Mouse (Mus musculus) 416B (cell line): ENCODE measurements around the gene Fads3.

Source experiments
- DNase-seq: peaks from one replicate; pipeline ENCODE4 v3.0.0; 2011; ENCODE audit warnings: low read depth

Gene Fads3

GRCm38 (mm10) chr19:10053692-10054260, 12.4 kb downstream of the Fads3 start:
- no peak for DNase-seq

DNA sequence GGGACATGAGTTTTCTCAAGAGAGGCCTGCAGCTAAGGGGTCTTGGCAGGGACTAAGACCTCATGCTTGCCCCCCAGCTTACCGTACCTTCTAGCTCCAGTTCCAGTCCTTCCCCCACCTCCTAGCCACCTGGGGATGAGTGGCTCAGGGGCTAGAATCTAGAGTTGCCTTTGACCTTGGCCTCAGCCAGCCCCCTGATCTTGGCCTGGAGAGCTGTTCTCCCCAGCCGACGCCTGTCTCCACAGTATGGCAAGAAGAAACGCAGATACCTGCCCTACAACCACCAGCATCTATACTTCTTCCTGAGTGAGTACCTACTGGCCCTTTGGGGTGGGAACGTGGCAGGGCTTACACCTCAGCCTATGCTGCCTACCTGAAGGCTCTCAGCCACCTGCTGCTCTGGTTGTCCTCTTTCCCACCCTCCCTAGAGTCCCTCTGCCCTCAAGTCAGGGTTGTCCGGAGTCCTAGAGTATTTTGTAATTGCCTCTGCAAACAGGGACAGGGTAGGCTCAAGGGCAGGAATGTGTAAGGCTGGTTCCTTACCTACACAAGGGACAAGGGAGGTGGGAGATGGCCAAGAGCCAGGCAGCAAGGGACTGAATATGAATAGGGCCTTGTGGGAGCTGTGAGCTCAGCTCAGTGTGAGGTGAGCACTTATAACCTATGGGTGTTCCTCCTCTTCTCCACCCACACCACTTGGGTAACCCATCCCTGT, 13.1 kb downstream of the Fads3 start:
- no peak for DNase-seq

DNA sequence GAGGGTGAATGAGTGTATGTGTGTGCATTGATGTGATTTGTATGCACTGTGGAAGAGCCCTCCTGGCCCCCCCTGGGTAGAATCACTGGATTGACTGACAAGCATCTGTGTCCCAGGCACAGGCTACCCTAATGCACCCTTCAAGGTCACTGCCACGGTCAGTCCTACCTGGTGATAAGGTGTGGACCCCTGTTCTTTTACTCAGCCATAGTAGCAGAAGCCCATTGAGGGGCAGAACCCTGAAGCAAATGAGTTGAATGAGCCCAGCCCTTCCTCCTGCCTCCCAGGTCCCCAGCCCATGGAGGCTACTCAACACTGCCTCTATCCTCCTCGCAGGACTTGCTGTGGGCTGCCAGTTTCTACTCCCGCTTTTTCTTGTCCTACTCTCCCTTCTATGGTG, 13.9 kb downstream of the Fads3 start:
- no peak for DNase-seq

DNA sequence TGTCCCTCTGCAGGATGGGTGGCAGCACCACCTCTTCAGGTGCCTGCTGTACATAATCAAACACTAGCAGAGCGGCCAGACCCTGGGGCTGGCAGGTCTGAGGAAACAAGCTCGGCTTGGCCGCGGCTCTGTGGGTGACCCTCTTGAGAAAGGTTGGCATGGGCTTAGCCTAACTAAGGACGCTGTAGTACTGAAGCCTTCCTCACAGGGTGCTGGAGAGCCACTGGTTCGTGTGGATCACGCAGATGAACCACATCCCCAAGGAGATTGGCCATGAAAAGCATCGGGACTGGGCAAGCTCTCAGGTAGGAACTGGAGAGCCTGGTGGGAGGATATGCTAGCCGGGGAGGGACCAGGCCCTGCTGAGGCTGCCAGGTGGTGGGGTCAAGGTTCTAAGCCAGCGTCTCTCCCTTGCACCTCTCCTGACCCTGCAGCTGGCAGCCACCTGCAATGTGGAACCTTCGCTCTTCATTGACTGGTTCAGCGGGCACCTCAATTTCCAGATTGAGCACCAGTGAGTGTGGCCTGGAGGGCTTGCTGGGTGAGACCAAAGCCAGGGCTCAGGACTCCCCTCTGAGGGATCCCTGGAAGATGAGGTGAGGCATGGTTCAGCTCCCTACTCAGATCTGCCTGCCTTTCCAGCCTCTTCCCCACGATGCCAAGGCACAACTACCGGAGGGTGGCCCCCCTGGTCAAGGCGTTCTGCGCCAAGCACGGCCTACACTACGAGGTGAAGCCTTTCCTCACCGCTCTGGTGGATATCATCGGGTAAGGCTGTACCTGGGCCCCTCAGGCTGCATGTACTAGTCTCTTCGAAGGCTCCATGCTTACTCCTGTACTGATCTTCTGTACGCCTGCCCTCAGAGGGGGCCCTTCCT, 14.7 kb downstream of the Fads3 start:
- no peak for DNase-seq

- no peak for DNase-seq
These were observed 15.3 kb downstream of the Fads3 start for GRCm38 (mm10) chr19:10056686-10057085.

DNA sequence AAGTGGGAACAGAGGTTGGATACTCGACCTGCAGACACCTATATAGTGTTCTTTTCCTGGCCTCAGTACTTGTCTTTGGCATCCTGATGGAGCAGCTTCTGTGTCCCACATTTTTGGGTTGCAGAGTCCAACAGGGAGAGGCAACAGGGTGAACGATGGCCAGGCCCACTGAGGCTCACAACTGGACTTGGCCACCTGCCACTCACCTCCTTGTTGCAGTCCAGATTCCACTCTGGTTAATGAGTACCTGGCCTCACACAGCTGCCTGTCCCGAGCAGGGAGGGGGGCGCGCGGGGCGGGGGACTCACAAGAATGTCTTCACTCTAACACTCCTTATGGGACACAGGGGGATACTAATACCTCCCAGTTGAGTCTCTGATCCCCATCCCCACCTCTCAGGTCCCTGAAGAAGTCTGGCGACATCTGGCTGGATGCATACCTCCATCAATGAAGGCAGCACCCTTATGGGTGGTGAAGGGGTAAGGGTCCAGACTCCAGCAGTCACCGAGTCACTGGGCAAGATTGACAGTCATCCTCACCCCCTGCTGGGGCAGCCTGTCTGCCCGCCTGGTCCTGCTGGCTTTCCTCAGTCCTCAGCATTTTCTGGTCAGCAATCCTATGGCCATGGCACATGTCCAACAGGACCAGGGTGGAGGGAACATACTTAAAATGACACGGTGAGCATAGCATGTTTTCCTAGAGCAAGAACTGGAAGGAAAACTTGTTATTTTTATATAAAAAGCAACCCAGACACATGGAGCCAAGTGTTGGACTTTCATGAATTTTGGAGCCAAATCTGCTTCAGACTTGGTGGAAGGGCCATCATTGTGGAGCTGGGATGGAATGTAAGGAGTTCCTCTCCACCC, 16.4 kb downstream of the Fads3 start:
- no peak for DNase-seq

DNA sequence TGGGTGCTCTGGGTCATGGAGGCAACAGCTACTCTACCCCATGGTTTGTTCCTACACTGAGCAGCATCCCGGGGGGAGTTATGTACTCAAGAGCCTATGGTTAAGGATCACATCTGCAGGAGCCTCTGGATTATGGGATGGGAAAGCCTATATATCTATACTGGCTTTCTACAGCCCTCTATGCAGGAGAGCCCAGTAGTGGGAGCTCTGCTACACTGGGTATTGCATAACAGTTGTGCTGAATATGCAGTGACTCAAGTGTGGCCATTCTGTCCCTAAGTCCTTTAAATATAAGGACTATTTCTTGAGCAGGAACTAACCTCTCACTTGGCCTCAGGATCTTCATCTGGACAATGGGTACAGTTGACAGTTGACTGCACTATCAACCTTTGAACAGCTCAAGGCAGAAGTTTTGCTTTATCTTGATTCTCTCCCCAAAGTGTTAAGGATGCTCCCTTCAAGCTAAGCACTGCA, 17.0 kb downstream of the Fads3 start:
- peak; percentile 54 for DNase-seq

GRCm38 (mm10) chr19:10058876-10059427, 17.6 kb downstream of the Fads3 start:
- no peak for DNase-seq

GRCm38 (mm10) chr19:10059911-10060567, 18.7 kb downstream of the Fads3 start:
- DNase-seq = peak; percentile 93

DNA sequence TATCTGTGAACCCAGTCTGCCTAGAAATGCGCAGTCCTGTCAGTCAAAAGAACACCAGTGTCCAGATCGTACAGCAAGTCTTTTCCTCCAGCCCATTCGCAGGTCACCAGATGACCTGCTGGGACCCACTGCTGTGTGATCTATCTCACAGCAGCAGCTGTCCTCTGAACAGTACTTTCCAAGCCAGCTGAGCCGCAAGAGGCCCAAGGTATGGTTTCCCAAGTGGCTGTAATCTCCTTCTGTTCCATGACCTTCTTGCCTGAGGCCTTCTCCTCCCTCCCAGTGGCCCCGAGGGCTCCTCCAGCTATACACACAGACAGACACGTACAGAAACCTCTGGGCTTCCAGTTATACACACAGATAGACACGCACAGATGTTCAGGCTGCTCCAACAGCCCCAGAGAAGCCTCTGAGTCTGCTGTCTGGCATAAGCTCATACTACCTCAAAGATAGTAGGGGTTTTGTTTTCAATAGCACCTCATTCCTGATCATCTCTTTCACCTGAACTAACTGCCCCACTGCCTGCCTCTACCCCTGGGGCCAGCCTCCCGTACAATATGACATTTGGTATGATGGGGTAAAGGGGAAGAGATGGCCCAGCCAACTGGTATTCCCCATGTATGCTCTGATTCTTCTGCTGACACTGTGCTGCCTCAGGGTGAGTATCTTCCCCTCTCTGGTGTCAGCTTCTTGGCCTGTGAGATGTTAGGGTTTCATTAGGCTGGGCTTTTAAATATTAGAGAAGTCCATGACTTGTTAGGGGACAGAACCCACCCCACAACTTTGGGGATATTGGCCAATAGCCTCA, 19.6 kb downstream of the Fads3 start:
- DNase-seq = peak; percentile 77

DNA sequence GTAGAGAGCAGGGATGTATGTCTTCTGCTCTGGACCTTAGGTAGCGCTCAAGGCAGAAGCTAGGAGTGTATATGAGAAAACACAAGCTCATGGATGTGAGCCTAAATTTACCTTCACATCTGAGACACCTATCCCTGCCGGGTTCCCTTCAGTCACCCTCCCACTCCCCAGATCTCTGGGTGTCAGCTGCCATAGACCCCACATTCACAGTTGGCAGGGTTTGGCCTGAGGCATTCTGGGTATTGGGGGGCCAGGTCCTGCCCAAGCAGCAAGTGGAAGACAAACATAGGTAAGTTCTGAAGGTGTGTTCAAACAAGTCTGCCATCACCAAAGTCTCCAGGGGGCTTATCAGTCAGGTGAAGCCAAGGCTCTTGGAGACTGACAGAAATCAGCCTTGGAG, 20.3 kb downstream of the Fads3 start:
- DNase-seq = no peak

DNA sequence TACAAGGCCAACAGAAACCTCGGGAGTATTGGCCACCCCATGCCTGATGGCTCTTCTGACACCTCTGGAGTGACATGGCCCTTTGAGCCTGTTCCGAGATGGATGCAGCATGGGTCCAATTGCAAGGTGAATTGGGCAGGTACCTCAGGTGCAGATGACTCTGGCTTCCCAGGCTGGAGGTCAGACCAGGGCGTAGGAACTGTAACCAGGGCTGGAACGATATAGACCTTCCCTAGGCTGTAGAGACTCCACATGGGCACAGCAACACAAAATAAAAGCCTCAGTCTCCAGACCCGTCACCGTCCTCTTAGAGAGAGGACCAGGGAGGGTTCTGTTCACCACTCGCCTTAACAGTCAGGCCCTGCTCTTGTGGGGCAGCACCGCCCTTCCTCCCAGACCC, 20.9 kb downstream of the Fads3 start:
- no peak for DNase-seq

DNA sequence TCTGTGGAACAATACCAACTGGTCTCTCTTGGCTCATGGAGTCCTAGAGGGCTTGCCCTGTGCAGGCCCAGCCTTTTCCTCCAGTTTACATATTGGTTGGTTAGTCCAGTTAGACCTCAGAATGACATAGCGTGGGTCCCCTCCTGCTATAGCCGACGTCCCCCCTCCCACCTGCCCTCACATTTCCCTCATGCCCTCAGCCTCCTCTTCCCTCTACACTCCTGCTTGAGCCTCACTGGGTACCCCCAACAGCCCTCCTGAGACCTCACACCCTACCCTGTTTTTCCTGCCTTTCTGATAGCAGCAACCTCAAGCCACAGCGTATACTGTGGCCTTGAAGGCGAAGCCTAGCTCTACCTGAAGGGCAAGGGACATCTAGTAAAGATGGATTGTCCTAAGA, 21.5 kb downstream of the Fads3 start:
- DNase-seq = peak; percentile 68

DNA sequence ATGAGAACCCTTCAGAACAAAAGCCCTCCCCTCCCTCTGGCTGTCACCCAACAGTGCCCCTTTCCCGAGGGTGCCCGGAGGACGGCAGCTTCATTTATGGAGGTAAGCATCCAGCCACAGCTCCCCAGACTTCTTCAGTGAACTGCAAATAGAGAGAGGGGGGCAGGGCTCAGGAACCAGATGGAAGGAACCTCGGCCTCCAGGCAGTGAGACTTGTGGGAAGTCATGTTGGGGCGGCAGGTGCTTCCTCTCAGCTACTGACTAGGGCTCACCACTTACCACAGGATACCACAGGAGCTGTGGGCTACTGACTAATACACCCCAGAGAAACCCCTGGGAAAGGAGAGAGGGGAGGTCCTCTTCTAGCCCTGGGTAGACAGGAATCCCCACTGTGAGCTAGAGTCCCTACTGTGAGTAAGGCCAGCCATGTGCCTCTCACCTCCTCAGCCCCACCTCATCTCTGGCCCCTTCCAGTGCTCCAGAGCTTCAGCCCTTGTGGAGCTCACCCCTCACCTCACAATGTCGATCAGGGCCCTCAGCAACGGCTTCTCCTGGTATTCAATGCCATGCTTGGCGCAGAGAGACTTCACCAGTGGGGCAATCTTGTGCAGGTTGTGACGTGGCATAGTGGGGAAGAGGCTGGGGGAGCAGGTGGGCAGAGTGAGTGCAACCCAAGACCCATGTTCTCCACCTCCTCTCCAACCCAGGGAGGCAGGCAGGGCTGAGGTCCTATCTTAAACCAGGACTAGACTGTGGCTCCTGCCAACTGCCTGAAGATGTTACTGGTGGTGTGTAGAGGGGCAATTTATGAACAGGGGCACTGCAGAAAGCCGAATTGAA, 23.0 kb downstream of the Fads3 start:
- peak; percentile 98 for DNase-seq

DNA sequence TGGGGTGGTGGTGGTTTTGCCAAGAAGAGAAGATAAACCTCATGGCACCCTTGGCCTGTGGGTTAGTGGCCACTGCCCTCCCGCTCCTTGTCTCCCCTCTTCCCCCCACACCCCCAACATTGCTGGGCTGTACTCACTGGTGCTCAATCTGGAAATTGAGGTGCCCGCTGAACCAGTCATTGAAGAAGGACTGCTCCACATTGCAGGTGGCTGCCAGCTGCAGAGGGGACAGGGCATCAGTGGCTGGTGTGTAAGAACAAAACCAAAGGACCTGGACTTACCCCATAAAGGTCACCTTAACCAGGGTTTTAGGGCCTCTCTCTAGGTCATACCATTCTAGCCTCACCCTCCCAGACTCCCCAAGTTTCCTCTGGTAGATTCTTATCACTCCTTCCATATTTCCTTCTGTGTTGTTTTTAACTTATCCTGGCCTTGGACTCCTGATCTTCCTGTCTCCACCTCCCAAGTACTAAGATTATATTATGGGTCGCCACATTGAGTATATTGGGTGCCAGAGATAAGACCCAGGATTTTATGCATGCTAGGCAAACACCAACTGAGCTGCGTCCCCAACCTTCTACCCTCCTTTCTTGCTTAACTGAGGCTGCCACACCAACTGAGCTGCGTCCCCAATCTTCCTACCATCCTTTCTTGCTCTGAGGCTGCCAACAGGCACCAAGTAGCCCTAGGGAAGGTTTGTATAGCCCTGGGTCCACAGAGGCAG, 24.3 kb downstream of the Fads3 start:
- DNase-seq = peak; percentile 95

- no peak for DNase-seq
These were observed 24.8 kb downstream of the Fads3 start for GRCm38 (mm10) chr19:10066189-10066500.

- DNase-seq = peak; percentile 70
These were observed 25.1 kb downstream of the Fads3 start for GRCm38 (mm10) chr19:10066502-10066901.

DNA sequence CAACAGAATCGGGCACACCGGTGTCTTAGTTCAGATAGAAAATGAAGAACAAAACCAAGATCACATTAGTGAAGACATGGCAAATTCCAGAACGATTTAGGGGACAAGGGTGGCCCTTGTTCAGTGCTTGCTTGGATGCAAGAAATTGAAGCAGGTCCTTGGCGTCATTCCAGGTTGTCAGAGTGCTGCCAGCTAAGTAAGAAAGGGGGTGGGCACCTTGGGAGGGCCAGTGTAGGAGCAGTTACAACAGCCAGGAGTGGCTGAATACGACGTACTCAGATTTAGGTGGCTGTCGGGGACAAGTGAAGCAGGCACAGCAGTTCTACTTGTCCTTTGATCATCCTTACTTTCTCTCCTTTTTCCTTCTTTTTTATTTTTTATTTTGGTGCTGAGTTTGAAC, 26.3 kb downstream of the Fads3 start:
- DNase-seq = peak; percentile 43
